Mouse (Mus musculus): ENCODE results near the gene Elane. TPM values are rescaled to one million over a fixed set of nuclear protein-coding genes. Genes with fewer than 3 reads are reported as not detected.

Elane gene
- polyA plus RNA-seq, 1 experiment from 2014 or later, result 0.76 TPM

DNA sequence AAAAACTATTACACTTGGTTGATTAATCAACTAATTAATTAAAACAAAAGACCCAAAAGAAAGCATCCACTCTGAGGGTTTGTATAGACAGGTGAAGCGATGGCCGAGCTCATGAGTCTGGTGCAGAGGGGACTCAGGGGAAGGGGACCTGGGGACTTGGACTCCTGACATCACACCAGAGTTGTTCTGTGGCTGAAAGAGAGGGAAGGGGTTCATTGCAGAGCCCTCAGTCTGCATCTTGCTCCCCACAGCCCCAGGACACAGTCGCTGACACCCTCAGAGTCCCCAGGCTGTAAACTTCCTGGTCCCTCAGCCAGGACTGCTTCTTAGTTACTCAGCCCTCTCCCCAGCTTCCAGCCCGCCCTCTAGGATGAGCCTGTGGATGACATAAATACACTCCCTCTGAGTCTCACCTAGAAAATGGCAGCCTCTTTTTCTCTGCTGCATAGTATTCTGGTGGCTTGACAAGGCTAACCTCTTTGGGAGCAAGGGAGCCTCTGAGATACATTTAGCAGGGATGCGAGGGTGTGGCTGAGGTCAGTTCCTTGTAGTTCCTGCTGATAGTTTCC is 31.6 kb downstream of the Elane start:
- ATAC-seq (ENCODE audit: low FRiP score, low TSS enrichment), result no peak
- H3K9ac ChIP-seq (replicated peaks; ENCODE audit: low read length), result peak overlapping the region; percentile 97; the same call in 1 of the 2 replicates
- no peaks in the 10 kb centered on the region for H3K9me3 ChIP-seq (ENCODE audit: low read length)
- peak overlapping the region; percentile 83; the same call in 1 of the 2 replicates for H3K4me3 ChIP-seq (ENCODE audit: low read length)
- H3K4me2 ChIP-seq (replicated peaks; ENCODE audit: low read depth, low read length), result peak overlapping the region; percentile 96; the same call in 1 of the 2 replicates
- WGBS, result 64% methylated on average over 5 of the region's 5 CpGs
- no peak overlapping the region for H3K27ac ChIP-seq (ENCODE audit: low read length)
- H3K36me3 ChIP-seq (ENCODE audit: insufficient read depth, low read length), result peaks cover 6% of the 10 kb centered on the region; the same call in 1 of the 2 replicates
- peaks cover 53% of the 10 kb centered on the region for H3K27me3 ChIP-seq (ENCODE audit: insufficient read depth, low read length)
- peaks cover 54% of the 10 kb centered on the region for H3K4me1 ChIP-seq (ENCODE audit: insufficient read depth, low read length)

GRCm38 (mm10) chr10:79918231-79919078 is 32.4 kb downstream of the Elane start:
- Histone ChIP-seq H3K4me2 (replicated peaks; ENCODE audit: low read depth, low read length) (peak overlapping the region; percentile 41), H3K4me3 (ENCODE audit: low read length) (peak overlapping the region; percentile 22), H3K27me3 (ENCODE audit: insufficient read depth, low read length) (peaks cover 62% of the 10 kb centered on the region), H3K36me3 (ENCODE audit: insufficient read depth, low read length) (peaks cover under 1% of the 10 kb centered on the region; the same call in 1 of the 2 replicates), H3K27ac (ENCODE audit: low read length) (no peak overlapping the region), H3K9ac (replicated peaks; ENCODE audit: low read length) (peak overlapping the region; percentile 45; the same call in 1 of the 2 replicates), H3K9me3 (ENCODE audit: low read length) (no peaks in the 10 kb centered on the region), H3K4me1 (ENCODE audit: insufficient read depth, low read length) (peaks cover 54% of the 10 kb centered on the region)
- ATAC-seq (ENCODE audit: low FRiP score, low TSS enrichment), result no peak
- 6% methylated on average over 34 of the region's 35 CpGs for WGBS

- Histone ChIP-seq H3K4me3 (ENCODE audit: low read length) (peak overlapping the region; percentile 22), H3K4me1 (ENCODE audit: insufficient read depth, low read length) (peaks cover 52% of the 10 kb centered on the region), H3K4me2 (replicated peaks; ENCODE audit: low read depth, low read length) (peak overlapping the region; percentile 41), H3K9ac (replicated peaks; ENCODE audit: low read length) (peak overlapping the region; percentile 43), H3K9me3 (ENCODE audit: low read length) (no peaks in the 10 kb centered on the region), H3K36me3 (ENCODE audit: insufficient read depth, low read length) (no peaks in the 10 kb centered on the region), H3K27me3 (ENCODE audit: insufficient read depth, low read length) (peaks cover 62% of the 10 kb centered on the region), H3K27ac (ENCODE audit: low read length) (no peak overlapping the region)
- ATAC-seq (ENCODE audit: low FRiP score, low TSS enrichment), result no peak
- 8% methylated on average over 21 of the region's 21 CpGs for WGBS
Measured at GRCm38 (mm10) chr10:79919251-79919849, 33.3 kb downstream of the Elane start.

- ATAC-seq (ENCODE audit: low FRiP score, low TSS enrichment), result no peak
- no peaks in the 10 kb centered on the region for H3K36me3 ChIP-seq (ENCODE audit: insufficient read depth, low read length)
- WGBS, result 19% methylated on average over 26 of the region's 26 CpGs
- H3K4me2 ChIP-seq (replicated peaks; ENCODE audit: low read depth, low read length), result peak overlapping the region; percentile 50
- H3K9me3 ChIP-seq (ENCODE audit: low read length), result no peaks in the 10 kb centered on the region
- H3K27me3 ChIP-seq (ENCODE audit: insufficient read depth, low read length), result peaks cover 62% of the 10 kb centered on the region
- H3K9ac ChIP-seq (replicated peaks; ENCODE audit: low read length), result no peak overlapping the region; the same call in 1 of the 2 replicates
- no peak overlapping the region for H3K27ac ChIP-seq (ENCODE audit: low read length)
- peak overlapping the region; percentile 39 for H3K4me3 ChIP-seq (ENCODE audit: low read length)
- peaks cover 47% of the 10 kb centered on the region for H3K4me1 ChIP-seq (ENCODE audit: insufficient read depth, low read length)
Measured at GRCm38 (mm10) chr10:79920056-79920890, 34.2 kb downstream of the Elane start.

DNA sequence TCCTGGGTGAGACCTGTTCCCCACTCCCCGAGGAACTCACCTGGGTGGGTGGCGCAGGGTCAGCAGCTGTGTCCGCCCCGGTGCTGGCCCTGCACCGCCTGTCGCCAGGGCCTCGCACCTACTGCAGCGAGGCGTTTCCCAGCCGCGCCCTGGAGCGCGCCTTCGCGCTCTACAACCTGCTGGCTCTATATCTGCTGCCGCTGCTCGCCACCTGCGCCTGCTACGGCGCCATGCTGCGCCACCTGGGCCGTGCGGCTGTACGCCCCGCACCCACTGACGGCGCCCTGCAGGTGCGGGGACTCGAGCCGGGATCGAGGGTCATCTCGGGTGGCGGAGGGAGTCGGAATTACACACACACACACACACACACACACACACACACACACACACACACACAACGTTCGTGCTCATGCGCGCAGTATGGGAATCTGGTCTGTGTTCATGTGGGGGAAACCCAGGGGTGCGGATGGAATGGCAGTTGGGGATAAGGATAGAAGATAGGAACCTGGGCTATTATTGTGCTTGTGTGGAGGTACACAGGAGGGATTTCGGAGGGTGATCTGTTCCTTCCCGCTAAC is 35.0 kb downstream of the Elane start, which contains the start of gene R3hdm4:
R3hdm4 (minus strand) TSS at position 251 of the 578 bp plus-strand sequence.
- WGBS, result 4% methylated on average over 36 of the region's 41 CpGs
- Histone ChIP-seq H3K27me3 (ENCODE audit: insufficient read depth, low read length) (peaks cover 62% of the 10 kb centered on the region), H3K9ac (replicated peaks; ENCODE audit: low read length) (peak within 1 kb of the TSS; percentile 45), H3K9me3 (ENCODE audit: low read length) (no peaks in the 10 kb centered on the region), H3K4me2 (replicated peaks; ENCODE audit: low read depth, low read length) (peak within 1 kb of the TSS; percentile 50), H3K4me3 (ENCODE audit: low read length) (peak within 1 kb of the TSS; percentile 39), H3K27ac (ENCODE audit: low read length) (no peak within 1 kb of the TSS), H3K36me3 (ENCODE audit: insufficient read depth, low read length) (no peaks in the 10 kb centered on the region), H3K4me1 (ENCODE audit: insufficient read depth, low read length) (peaks cover 46% of the 10 kb centered on the region)
- no peak for ATAC-seq (ENCODE audit: low FRiP score, low TSS enrichment)

DNA sequence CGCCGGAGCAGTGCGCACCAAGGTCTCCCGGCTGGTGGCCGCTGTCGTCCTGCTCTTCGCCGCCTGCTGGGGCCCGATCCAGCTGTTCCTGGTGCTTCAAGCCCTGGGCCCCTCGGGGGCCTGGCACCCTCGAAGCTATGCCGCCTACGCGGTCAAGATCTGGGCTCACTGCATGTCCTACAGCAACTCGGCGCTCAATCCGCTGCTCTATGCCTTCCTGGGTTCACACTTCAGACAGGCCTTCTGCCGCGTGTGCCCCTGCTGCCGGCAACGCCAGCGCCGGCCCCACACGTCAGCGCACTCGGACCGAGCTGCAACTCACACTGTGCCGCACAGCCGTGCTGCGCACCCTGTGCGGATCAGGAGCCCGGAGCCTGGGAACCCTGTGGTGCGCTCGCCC is 35.5 kb downstream of the Elane start:
- Histone ChIP-seq H3K9ac (replicated peaks; ENCODE audit: low read length) (peak overlapping the region; percentile 45), H3K27me3 (ENCODE audit: insufficient read depth, low read length) (peaks cover 62% of the 10 kb centered on the region), H3K36me3 (ENCODE audit: insufficient read depth, low read length) (no peaks in the 10 kb centered on the region), H3K9me3 (ENCODE audit: low read length) (no peaks in the 10 kb centered on the region), H3K4me2 (replicated peaks; ENCODE audit: low read depth, low read length) (peak overlapping the region; percentile 50), H3K4me1 (ENCODE audit: insufficient read depth, low read length) (peaks cover 48% of the 10 kb centered on the region), H3K4me3 (ENCODE audit: low read length) (peak overlapping the region; percentile 39), H3K27ac (ENCODE audit: low read length) (no peak overlapping the region)
- 1% methylated on average over 34 of the region's 34 CpGs for WGBS
- ATAC-seq (ENCODE audit: low FRiP score, low TSS enrichment), result no peak

DNA sequence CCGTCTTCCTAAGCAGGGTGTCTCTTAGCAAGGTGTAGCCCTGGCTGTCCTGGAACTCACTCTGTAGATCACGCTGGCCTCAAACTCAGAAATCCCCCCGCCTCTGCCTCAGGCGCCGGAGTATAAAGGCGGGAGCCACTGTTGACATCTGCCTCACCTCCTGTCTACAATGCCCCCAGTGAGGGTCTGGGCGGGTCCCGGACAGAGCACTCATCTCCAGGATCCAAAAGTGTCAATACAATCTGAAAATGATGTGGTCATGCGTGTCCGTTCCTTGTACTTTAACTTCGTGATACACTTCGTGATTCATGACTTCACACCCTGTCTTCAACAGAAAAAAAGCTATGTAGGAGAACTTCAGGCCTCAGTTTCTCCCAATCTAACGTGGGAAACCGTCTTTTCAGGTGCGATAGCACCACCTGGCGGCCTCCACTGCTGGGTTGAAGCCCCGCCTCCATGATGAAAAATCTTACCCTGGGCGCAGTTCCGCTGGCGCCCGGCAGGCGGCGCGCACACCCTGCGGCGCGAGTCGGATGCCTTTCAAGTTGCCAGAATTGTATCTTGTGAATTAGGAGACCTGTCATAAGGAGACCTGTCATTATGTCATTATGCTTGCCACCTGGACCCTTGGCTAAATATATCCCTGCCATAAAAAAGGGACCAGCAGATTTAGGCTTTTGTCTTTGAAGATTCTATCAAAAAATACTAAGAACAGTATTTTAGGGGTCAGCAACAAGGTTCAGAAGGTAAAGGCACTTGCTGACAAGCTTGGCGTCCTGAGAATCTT is 39.1 kb downstream of the Elane start:
- 11% methylated on average over 29 of the region's 29 CpGs for WGBS
- no peak overlapping the region for H3K27ac ChIP-seq (ENCODE audit: low read length)
- peak overlapping the region; percentile 95; the same call in 1 of the 2 replicates for H3K4me2 ChIP-seq (replicated peaks; ENCODE audit: low read depth, low read length)

GRCm38 (mm10) chr10:79925785-79926490 is 39.9 kb downstream of the Elane start:
- peaks cover 44% of the 10 kb centered on the region for H3K4me1 ChIP-seq (ENCODE audit: insufficient read depth, low read length)
- H3K27me3 ChIP-seq (ENCODE audit: insufficient read depth, low read length), result peaks cover 25% of the 10 kb centered on the region
- H3K4me2 ChIP-seq (replicated peaks; ENCODE audit: low read depth, low read length), result peak overlapping the region; percentile 95
- H3K27ac ChIP-seq (ENCODE audit: low read length), result peak overlapping the region; percentile 82
- WGBS, result 10% methylated on average over 14 of the region's 15 CpGs
- peak; percentile 8; the same call in 1 of the 2 replicates for ATAC-seq (ENCODE audit: low FRiP score, low TSS enrichment)
- H3K36me3 ChIP-seq (ENCODE audit: insufficient read depth, low read length), result peaks cover 4% of the 10 kb centered on the region
- no peaks in the 10 kb centered on the region for H3K9me3 ChIP-seq (ENCODE audit: low read length)
- peak overlapping the region; percentile 99 for H3K4me3 ChIP-seq (ENCODE audit: low read length)
- peak overlapping the region; percentile 94 for H3K9ac ChIP-seq (replicated peaks; ENCODE audit: low read length)

More for the DNA sequence above, 39.1 kb downstream of the Elane start:
- Histone ChIP-seq H3K9ac (replicated peaks; ENCODE audit: low read length) (no peak overlapping the region), H3K27me3 (ENCODE audit: insufficient read depth, low read length) (peaks cover 33% of the 10 kb centered on the region), H3K36me3 (ENCODE audit: insufficient read depth, low read length) (no peaks in the 10 kb centered on the region), H3K9me3 (ENCODE audit: low read length) (no peaks in the 10 kb centered on the region), H3K4me1 (ENCODE audit: insufficient read depth, low read length) (peaks cover 46% of the 10 kb centered on the region), H3K4me3 (ENCODE audit: low read length) (no peak overlapping the region)
- ATAC-seq (ENCODE audit: low FRiP score, low TSS enrichment), result no peak
